Mouse (Mus musculus) cortical plate, adult 2 months (tissue): ENCODE measurements around the gene Fam227a. TPM values are rescaled to one million over a fixed set of nuclear protein-coding genes. Genes with fewer than 3 reads are reported as not detected.

ENCODE experiments used
- H3K27ac ChIP-seq: fragments of 200-500 bp; 2 replicates; pipeline ENCODE4 v1.5.1; 2012; ENCODE audit warnings: low read length, control low read depth, inconsistent platforms; ENCODE audit not compliant: insufficient read depth
- H3K4me1 ChIP-seq: fragments of 200-500 bp; 2 replicates; pipeline ENCODE4 v1.6.1; 2011; ENCODE audit warnings: low read length; ENCODE audit not compliant: control insufficient read depth, insufficient read depth
- H3K4me3 ChIP-seq: fragments of 200-500 bp; 2 replicates; pipeline ENCODE4 v1.5.1; 2011; ENCODE audit warnings: mild to moderate bottlenecking, low read length, control low read depth; ENCODE audit not compliant: insufficient read depth
- CTCF ChIP-seq: fragments of 200-500 bp; IDR thresholded peaks from 2 replicates; pipeline ENCODE4 v1.5.1; 2011; ENCODE audit warnings: mild to moderate bottlenecking, control low read depth, low read length; ENCODE audit not compliant: insufficient read depth; ENCODE audit errors: extremely low read depth
- POLR2A ChIP-seq: fragments of 200-500 bp; IDR thresholded peaks from 2 replicates; pipeline ENCODE4 v1.6.1; 2011; ENCODE audit warnings: mild to moderate bottlenecking, low read length, control low read depth; ENCODE audit not compliant: insufficient read depth; ENCODE audit errors: extremely low read depth
- polyA plus RNA-seq: library from polyadenylated mRNA; depleted of rRNA; stranded (reverse); fragments of >200 nt; gene quantifications from 2 replicates; pipeline ENCODE4 v1.2.3, GENCODE M21; 2012

Gene Fam227a
- polyA plus RNA-seq, 1 experiment = 12.6 TPM

- TF ChIP-seq POLR2A (no peak), CTCF (peak; percentile 21; the same call in 1 of the 2 replicates)
- Histone ChIP-seq H3K4me1 (peaks cover 11% of the 10 kb centered on the region), H3K27ac (no peak overlapping the region), H3K4me3 (no peak overlapping the region)
Measured at GRCm38 (mm10) chr15:79661852-79662251, 3.1 kb upstream of the Fam227a start.

GRCm38 (mm10) chr15:79657837-79658530, 772 bp downstream of the Fam227a start:
- Histone ChIP-seq H3K4me1 (peaks cover 4% of the 10 kb centered on the region), H3K27ac (peak overlapping the region; percentile 97), H3K4me3 (peak overlapping the region; percentile 84)
- TF ChIP-seq CTCF (peak; percentile 60), POLR2A (no peak)

DNA sequence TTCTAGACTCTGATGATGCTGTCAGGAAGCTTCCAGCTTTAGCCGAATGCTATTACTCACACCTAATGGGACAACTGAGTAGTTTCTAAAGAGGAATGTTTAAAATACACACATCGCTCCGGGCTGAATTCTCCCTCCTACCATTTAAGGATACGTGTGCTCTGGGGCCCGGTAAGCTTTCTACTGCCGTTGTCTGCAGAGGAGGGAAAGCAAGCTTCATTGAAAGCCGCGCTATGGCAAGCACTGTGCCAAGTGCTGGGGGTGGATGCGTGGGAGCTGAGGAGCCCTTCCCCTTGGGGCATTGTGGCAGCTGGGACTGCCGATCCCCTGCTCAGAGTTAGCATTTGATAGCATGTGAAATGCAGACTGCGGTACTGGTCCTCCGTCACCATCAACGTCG, 2.3 kb downstream of the Fam227a start:
- TF ChIP-seq CTCF (no peak), POLR2A (no peak)
- H3K4me3 ChIP-seq = no peak overlapping the region
- H3K27ac ChIP-seq = no peak overlapping the region
- H3K4me1 ChIP-seq = peaks cover 4% of the 10 kb centered on the region

GRCm38 (mm10) chr15:79651481-79651880, 7.3 kb downstream of the Fam227a start:
- Histone ChIP-seq H3K27ac (no peak overlapping the region), H3K4me3 (no peak overlapping the region), H3K4me1 (no peaks in the 10 kb centered on the region)
- no peak for TF ChIP-seq POLR2A
- peak; percentile 25; the same call in 1 of the 2 replicates for TF ChIP-seq CTCF

GRCm38 (mm10) chr15:79650569-79650968, 8.2 kb downstream of the Fam227a start:
- Histone ChIP-seq H3K4me3 (no peak overlapping the region), H3K27ac (no peak overlapping the region), H3K4me1 (no peaks in the 10 kb centered on the region)
- no peak for TF ChIP-seq POLR2A
- TF ChIP-seq CTCF = peak; percentile 63

DNA sequence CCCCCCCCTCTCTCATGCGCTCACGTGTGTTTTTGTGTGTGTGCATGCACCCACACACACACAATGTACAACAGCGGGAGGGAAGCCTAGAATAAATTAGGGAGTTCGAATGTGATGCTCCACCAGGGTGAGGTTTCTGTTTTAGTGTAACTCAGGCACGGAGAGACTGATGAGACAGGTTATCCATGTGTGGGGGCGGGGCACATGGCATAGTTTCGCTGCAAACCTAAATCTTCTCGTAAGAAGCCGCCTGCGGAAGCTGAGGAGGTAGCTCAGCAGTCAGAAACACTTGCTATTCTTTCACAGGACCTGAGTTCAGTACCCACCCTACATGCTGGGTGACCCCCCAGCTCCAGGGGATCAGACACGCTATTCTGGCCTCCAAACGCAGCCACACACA, 10.6 kb downstream of the Fam227a start:
- TF ChIP-seq POLR2A = no peak
- Histone ChIP-seq H3K4me1 (no peaks in the 10 kb centered on the region), H3K27ac (no peak overlapping the region), H3K4me3 (no peak overlapping the region)

DNA sequence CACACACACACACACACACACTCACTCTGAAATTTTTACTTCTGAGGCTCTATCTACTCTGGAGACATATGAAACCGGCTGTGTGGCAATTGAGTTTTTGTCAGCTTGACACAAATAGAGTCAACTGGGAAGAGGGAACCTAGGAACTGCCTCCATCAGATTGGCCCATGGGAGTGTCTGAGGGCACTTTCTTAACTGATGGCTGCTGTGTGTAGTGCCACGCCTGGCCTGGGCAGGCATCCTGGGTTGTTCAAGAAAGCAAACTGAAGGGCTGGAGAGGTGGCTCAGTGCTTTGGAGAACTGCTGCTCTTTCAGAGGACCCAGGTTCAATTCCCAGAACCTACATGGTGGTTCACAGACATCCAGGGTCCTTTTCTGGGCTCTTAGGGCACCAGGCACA, 13.3 kb downstream of the Fam227a start:
- Histone ChIP-seq H3K27ac (no peak overlapping the region), H3K4me1 (peaks cover 3% of the 10 kb centered on the region; the same call in 1 of the 2 replicates), H3K4me3 (no peak overlapping the region)
- TF ChIP-seq CTCF = no peak
- no peak for TF ChIP-seq POLR2A

- no peak overlapping the region for H3K27ac ChIP-seq
- no peak overlapping the region for H3K4me3 ChIP-seq
- H3K4me1 ChIP-seq = peaks cover 3% of the 10 kb centered on the region; the same call in 1 of the 2 replicates
- no peak for TF ChIP-seq POLR2A
- TF ChIP-seq CTCF = no peak
Measured at GRCm38 (mm10) chr15:79641135-79641817, 17.5 kb downstream of the Fam227a start.

DNA sequence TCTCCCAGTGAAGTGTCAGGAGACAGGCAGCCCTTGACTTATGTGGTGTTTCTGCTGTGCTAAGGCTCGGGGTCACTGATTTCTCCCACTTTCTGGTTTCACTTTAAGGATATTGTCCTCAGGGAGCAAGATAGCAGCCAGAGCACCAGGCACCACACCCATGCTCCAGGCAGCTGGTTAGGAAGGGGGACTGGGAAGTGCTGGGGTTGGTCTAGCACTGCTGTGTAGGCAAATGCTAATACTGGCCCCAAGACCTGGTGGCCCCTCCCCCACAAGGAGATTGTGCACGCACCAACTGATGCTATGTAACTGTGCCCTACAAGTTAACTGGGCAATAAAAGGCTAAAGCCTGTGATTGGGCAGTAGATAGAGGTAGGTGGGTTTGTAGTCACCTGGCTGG, 28.3 kb downstream of the Fam227a start:
- Histone ChIP-seq H3K27ac (no peak overlapping the region), H3K4me3 (no peak overlapping the region), H3K4me1 (no peaks in the 10 kb centered on the region)
- TF ChIP-seq CTCF (no peak), POLR2A (no peak)

DNA sequence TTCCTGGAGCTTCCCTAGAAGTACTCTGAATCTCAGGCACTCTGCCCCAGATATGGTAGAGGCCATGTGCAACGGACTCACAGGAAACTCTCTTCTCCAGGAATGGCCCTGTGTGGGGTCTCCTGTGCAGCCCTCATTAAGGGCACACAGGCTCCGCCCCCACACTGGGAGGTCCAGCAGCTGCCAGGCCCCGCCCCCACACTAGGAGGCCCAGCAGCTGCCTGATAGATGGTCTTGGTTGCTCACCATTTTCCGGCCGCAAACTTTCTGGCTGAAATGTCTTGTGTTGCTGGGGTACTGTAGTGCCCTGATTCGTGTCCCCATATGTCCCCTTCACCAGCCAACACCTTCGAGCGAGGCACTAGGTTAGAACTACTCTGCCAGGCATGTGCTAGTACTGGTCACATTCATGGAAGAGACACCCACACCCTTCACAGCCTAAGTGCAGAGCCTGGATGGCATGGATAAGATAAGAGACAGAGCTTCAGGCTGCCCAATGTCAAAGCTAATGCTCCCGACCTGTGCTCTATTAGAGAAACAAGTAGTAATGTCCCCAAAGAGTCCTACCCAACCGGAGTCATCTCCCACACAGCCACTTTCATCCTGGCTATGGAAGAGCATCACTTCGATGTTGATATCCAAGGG, 38.9 kb downstream of the Fam227a start:
- no peaks in the 10 kb centered on the region for H3K4me1 ChIP-seq
- no peak for TF ChIP-seq CTCF
- TF ChIP-seq POLR2A = no peak
- H3K27ac ChIP-seq = no peak overlapping the region
- no peak overlapping the region for H3K4me3 ChIP-seq
